Comparison of ENCODE assay signal across 13 mouse cellular contexts in the genomic region with DNA sequence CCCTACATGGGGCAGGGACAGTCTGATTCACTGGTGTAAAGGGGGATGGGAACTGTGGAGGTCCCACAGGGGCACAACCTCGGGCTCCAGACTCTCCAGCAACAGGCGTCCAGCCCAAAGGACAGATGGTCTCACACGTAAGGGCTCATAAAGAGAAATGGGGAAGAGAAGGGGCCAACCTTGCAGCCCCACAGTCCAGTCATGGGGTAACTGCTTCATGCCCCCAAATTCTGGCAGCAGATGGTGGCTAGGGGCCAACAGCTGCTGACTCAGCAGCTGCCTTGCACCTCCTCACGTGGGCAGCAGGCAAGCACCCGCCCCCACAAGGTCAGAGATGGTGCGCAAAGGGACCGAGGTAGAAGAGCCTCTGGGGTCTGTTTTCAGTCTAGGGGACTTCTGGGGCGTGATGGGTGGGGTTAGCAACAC. TPM values are rescaled to one million over a fixed set of nuclear protein-coding genes. Genes with fewer than 3 reads are reported as not detected.
DNase-seq lines count a peak whose midpoint lies in the region; TF ChIP-seq lines count a peak whose summit lies in the region.
"Had no signal": no experiment of that assay in that cellular context is flagged by ENCODE, and none has a peak within 500 bp of the region (broad histone marks: within the 10 kb centered on the region; RNA-seq: fewer than 3 reads in every experiment).

No protein-coding gene starts in this region.

- H3K27ac ChIP-seq in gastrocnemius, adult 2 months: peak overlapping the region; percentile 88
- no peak overlapping the region for H3K27ac ChIP-seq in ES-E14 (ENCODE audit: insufficient read depth, low read depth, low read length, poor library complexity, severe bottlenecking)
- H3K27ac ChIP-seq in brown adipose tissue, adult 24 weeks (replicated peaks; ENCODE audit: low read depth, low read length): peak overlapping the region; percentile 93
- H3K27ac ChIP-seq: hindbrain, embryonic 15.5 days; limb, embryonic 15.5 days had no signal

- peak overlapping the region; percentile 52 for H3K4me3 ChIP-seq in gastrocnemius, adult 2 months
- H3K4me3 ChIP-seq in ES-E14 (ENCODE audit: insufficient read depth in 1 of 2, low read depth in 1 of 2, low read length in 2 of 2, poor library complexity in 1 of 2, severe bottlenecking in 1 of 2): no peak overlapping the region
- H3K4me3 ChIP-seq in brown adipose tissue, adult 24 weeks (ENCODE audit: insufficient read depth, low read depth, low read length): peak overlapping the region; percentile 37; the same call in 1 of the 2 replicates
- H3K4me3 ChIP-seq: hindbrain, embryonic 15.5 days; limb, embryonic 15.5 days; myocyte had no signal

- peaks cover 4 to 29% of the 10 kb centered on the region in 2 experiments; a peak in 3 of 4 replicates for H3K4me1 ChIP-seq in ES-E14 (ENCODE audit: control insufficient read depth in 2 of 2, insufficient read depth in 2 of 2, low read length in 2 of 2, poor library complexity in 1 of 2)
- peaks cover 24% of the 10 kb centered on the region for H3K4me1 ChIP-seq in brown adipose tissue, adult 24 weeks (ENCODE audit: control insufficient read depth, insufficient read depth, insufficient read length, low read length)

- H3K9me3 ChIP-seq in ES-E14 (ENCODE audit: control insufficient read depth, insufficient read depth, low read depth, low read length): no peaks in the 10 kb centered on the region
- H3K9me3 ChIP-seq: hindbrain, embryonic 15.5 days; limb, embryonic 15.5 days had no signal

- in situ Hi-C loops in ES-E14 (cut with MboI; ENCODE audit: low sequenced_read_pairs in 2 of 2, unreplicated experiment in 2 of 2): no loop called here

- DNase-seq in gastrocnemius, adult 2 months: peak; percentile 61
- no peak for DNase-seq in gastrocnemius, adult 18-20 months (ENCODE audit: low spot score)
- DNase-seq in kidney, postnatal 25 days: peak; percentile 50 to 82
- no peak for DNase-seq in kidney, postnatal 14 days
- DNase-seq in ES-E14 (ENCODE audit: low read depth, low spot score): no peak
- DNase-seq in frontal cortex, postnatal 25 days (ENCODE audit: low spot score in 2 of 2): no peak
- no peak for DNase-seq in natural killer cell, adult 2 months (ENCODE audit: low spot score in 2 of 2)
- DNase-seq: layer of hippocampus, adult 9-11 months; lung, postnatal 10 days had no signal

- peaks cover 18% of the 10 kb centered on the region; the same call in 1 of the 2 replicates for H3K36me3 ChIP-seq in ES-E14 (ENCODE audit: control insufficient read depth, insufficient read depth, low read length, poor library complexity, severe bottlenecking)

- H3K9ac ChIP-seq in ES-E14 (ENCODE audit: insufficient read depth, low read depth, low read length, poor library complexity, severe bottlenecking): no peak overlapping the region
- H3K9ac ChIP-seq: limb, embryonic 15.5 days had no signal

- TF ChIP-seq CTCF in gastrocnemius, adult 2 months (IDR thresholded peaks at IDR 0.05): no peak

- intact Hi-C loops in gastrocnemius, adult 2 months (cut with DNase I): no loop called here

TF ChIP-seq in ES-E14, 5 proteins besides CTCF, POLR2A, EP300 and RAD21:
- TF ChIP-seq ZC3H11A (IDR thresholded peaks at IDR 0.05; ENCODE audit: borderline replicate concordance, low read depth, low read length) (no peak), MAFK (IDR thresholded peaks at IDR 0.05; ENCODE audit: insufficient read depth, low read depth, low read length) (peak; percentile 74; the same call in 1 of the 2 replicates)

RNA-seq across cellular contexts. Expression of a gene that starts 2.9 kb away (rescaled TPM):
- under 1 TPM; 0.28 to 0.31 TPM for total RNA-seq in gastrocnemius, adult 2 months (2021)
- total RNA-seq in gastrocnemius, adult 18-20 months (2021): under 1 TPM; 0.39 to 0.47 TPM
- total RNA-seq in ES-E14 (2012; rRNA removed): 1.5 and 2.7 TPM in 2 replicates
- 2.6 and 6.4 TPM in 2 replicates for polyA plus RNA-seq in brown adipose tissue, adult 24 weeks (2012; ENCODE audit: insufficient read depth, insufficient read length, missing spikeins)

RNA-seq across cellular contexts. Expression of a gene that starts 5.5 kb away (rescaled TPM):
- 10 to 100 TPM; 18.6 to 26.1 TPM for total RNA-seq in gastrocnemius, adult 2 months (2021)
- total RNA-seq in gastrocnemius, adult 18-20 months (2021): 10 to 100 TPM; 18.2 to 21.3 TPM
- total RNA-seq in ES-E14 (2012; rRNA removed): 16.2 and 19.8 TPM in 2 replicates
- 79.8 and 96.8 TPM in 2 replicates for polyA plus RNA-seq in brown adipose tissue, adult 24 weeks (2012; ENCODE audit: insufficient read depth, insufficient read length, missing spikeins)

RNA-seq across cellular contexts. Expression of a gene that starts 11.6 kb away (rescaled TPM):
- under 1 TPM; 0.08 to 0.20 TPM for total RNA-seq in gastrocnemius, adult 2 months (2021)
- total RNA-seq in gastrocnemius, adult 18-20 months (2021): under 1 TPM; 0.09 to 0.14 TPM
- 23.4 and 36.0 TPM in 2 replicates for total RNA-seq in ES-E14 (2012; rRNA removed)
- polyA plus RNA-seq in brown adipose tissue, adult 24 weeks (2012; ENCODE audit: insufficient read depth, insufficient read length, missing spikeins): 0.58 and 0.75 TPM in 2 replicates

RNA-seq across cellular contexts. Expression of a gene that starts 15.0 kb away (rescaled TPM):
- 100 to 1,000 TPM; 567 to 623 TPM for total RNA-seq in gastrocnemius, adult 2 months (2021)
- 100 to 1,000 TPM; 526 to 630 TPM for total RNA-seq in gastrocnemius, adult 18-20 months (2021)
- total RNA-seq in ES-E14 (2012; rRNA removed): 3,085 and 4,150 TPM in 2 replicates
- 1,680 and 2,099 TPM in 2 replicates for polyA plus RNA-seq in brown adipose tissue, adult 24 weeks (2012; ENCODE audit: insufficient read depth, insufficient read length, missing spikeins)

RNA-seq across cellular contexts. Expression of a gene that starts 18.3 kb away (rescaled TPM):
- 1 to 10 TPM; 5.5 to 8.3 TPM for total RNA-seq in gastrocnemius, adult 2 months (2021)
- total RNA-seq in gastrocnemius, adult 18-20 months (2021): 1 to 10 TPM; 6.6 to 7.5 TPM
- total RNA-seq in ES-E14 (2012; rRNA removed): 25.9 and 41.2 TPM in 2 replicates
- 19.9 and 23.3 TPM in 2 replicates for polyA plus RNA-seq in brown adipose tissue, adult 24 weeks (2012; ENCODE audit: insufficient read depth, insufficient read length, missing spikeins)

Comparison
In these comparisons a context has a peak if more than half of its experiments do, and no peak if none do; other contexts are left out.
1. DNase-seq: peak in gastrocnemius, adult 2 months (single experiment) and kidney, postnatal 25 days (2 of 2); none in gastrocnemius, adult 18-20 months (single experiment), kidney, postnatal 14 days (single experiment), ES-E14 (single experiment), frontal cortex, postnatal 25 days (0 of 2) and natural killer cell, adult 2 months (0 of 2).
2. H3K4me3 ChIP-seq: peak in gastrocnemius, adult 2 months (single experiment) and brown adipose tissue, adult 24 weeks (single experiment); none in ES-E14 (0 of 2).
3. RNA of a gene that starts 11.6 kb away (total RNA-seq): 23.4 to 36.0 TPM in ES-E14; 0.08 to 0.20 TPM in gastrocnemius, adult 2 months and 0.09 to 0.14 TPM in gastrocnemius, adult 18-20 months; every median in the first group is over 10 times any median in the second.